16 mouse cellular contexts compared by ENCODE assay signal in genomic region chr6:72758239-72759017, GRCm38 (mm10). TPM values are rescaled to one million over a fixed set of nuclear protein-coding genes. Genes with fewer than 3 reads are reported as not detected.
DNase-seq lines count a peak whose midpoint lies in the region; ATAC-seq and TF ChIP-seq lines count a peak whose summit lies in the region.
"Had no signal": no experiment of that assay in that cellular context is flagged by ENCODE, and none has a peak within 500 bp of the region (broad histone marks: within the 10 kb centered on the region; RNA-seq: fewer than 3 reads in every experiment).

No protein-coding gene starts in this region.

- no peak for TF ChIP-seq POLR2A in kidney, adult 2 months (IDR thresholded peaks at IDR 0.05; ENCODE audit: low read depth, low read length)

- peak; percentile 13 for DNase-seq in adrenal gland, postnatal 14 days
- DNase-seq in adrenal gland, postnatal 10 days = no peak
- DNase-seq in kidney, adult 2 months = peak; percentile 56
- no peak for DNase-seq in kidney, adult 18-20 months
- DNase-seq in midbrain, embryonic 14.5 days = no peak
- no peak for DNase-seq in layer of hippocampus, adult 8-10 months (ENCODE audit: low spot score in 2 of 2)
- DNase-seq in cerebellum, adult 11 months = no peak
- DNase-seq: cerebellum, adult 9-11 months; spleen, adult 18-20 months; thymus, postnatal 14 days had no signal

- no peaks in the 10 kb centered on the region for H3K36me3 ChIP-seq in kidney, adult 2 months (ENCODE audit: control insufficient read depth, insufficient read depth, low read length)
- H3K36me3 ChIP-seq in midbrain, embryonic 12.5 days = no peaks in the 10 kb centered on the region
- no peaks in the 10 kb centered on the region for H3K36me3 ChIP-seq in midbrain, embryonic 14.5 days (ENCODE audit: control insufficient read depth, insufficient read depth, low read length)
- H3K36me3 ChIP-seq: hindbrain, embryonic 12.5 days; limb, embryonic 13.5 days had no signal

- no peak overlapping the region for H3K4me2 ChIP-seq in midbrain, embryonic 12.5 days (replicated peaks)
- H3K4me2 ChIP-seq in midbrain, embryonic 14.5 days (ENCODE audit: low read length) = no peak overlapping the region
- H3K4me2 ChIP-seq: hindbrain, embryonic 12.5 days; limb, embryonic 13.5 days had no signal

- TF ChIP-seq CTCF in kidney, adult 2 months (conservative IDR thresholded peaks at IDR 0.05; ENCODE audit: insufficient read depth, insufficient read length, low read depth, low read length) = peak; percentile 29; the same call in 1 of the 2 replicates

- no peaks in the 10 kb centered on the region for H3K27me3 ChIP-seq in kidney, adult 2 months (replicated peaks; ENCODE audit: control insufficient read depth, insufficient read depth, low read length)
- H3K27me3 ChIP-seq in midbrain, embryonic 12.5 days = no peaks in the 10 kb centered on the region
- H3K27me3 ChIP-seq in midbrain, embryonic 14.5 days (ENCODE audit: control insufficient read depth, insufficient read depth, low read length) = no peaks in the 10 kb centered on the region
- H3K27me3 ChIP-seq: hindbrain, embryonic 12.5 days; limb, embryonic 13.5 days had no signal

- H3K9ac ChIP-seq in midbrain, embryonic 12.5 days (replicated peaks) = no peak overlapping the region
- H3K9ac ChIP-seq in midbrain, embryonic 14.5 days (replicated peaks; ENCODE audit: low read length) = no peak overlapping the region
- H3K9ac ChIP-seq: hindbrain, embryonic 12.5 days; limb, embryonic 13.5 days had no signal

- no peaks in the 10 kb centered on the region for H3K4me1 ChIP-seq in kidney, adult 2 months (ENCODE audit: control insufficient read depth, insufficient read depth, low read length)
- H3K4me1 ChIP-seq in midbrain, embryonic 12.5 days = peaks cover 42% of the 10 kb centered on the region
- H3K4me1 ChIP-seq in midbrain, embryonic 14.5 days (ENCODE audit: control insufficient read depth, insufficient read depth, low read length) = peaks cover 12% of the 10 kb centered on the region; the same call in 1 of the 2 replicates

- H3K27ac ChIP-seq in kidney, adult 2 months (ENCODE audit: insufficient read depth, low read depth, low read length) = no peak overlapping the region
- H3K27ac ChIP-seq in midbrain, embryonic 12.5 days (replicated peaks) = 0 out of 2 replicates have a peak overlapping the region, but pooled peaks have one; percentile 22
- H3K27ac ChIP-seq in midbrain, embryonic 14.5 days (replicated peaks; ENCODE audit: low read depth, low read length) = no peak overlapping the region
- H3K27ac ChIP-seq: embryonic facial prominence, embryonic 10.5 days; heart, embryonic 10.5 days; hindbrain, embryonic 12.5 days; limb, embryonic 13.5 days had no signal

- 63% methylated on average over 10 of the region's 10 CpGs for WGBS in kidney, adult 2 months
- 34% methylated on average over 10 of the region's 10 CpGs for WGBS in midbrain, embryonic 12.5 days
- 36% methylated on average over 10 of the region's 10 CpGs for WGBS in midbrain, embryonic 14.5 days

- no peaks in the 10 kb centered on the region for H3K9me3 ChIP-seq in midbrain, embryonic 12.5 days
- H3K9me3 ChIP-seq in midbrain, embryonic 14.5 days (ENCODE audit: control insufficient read depth, low read length) = no peaks in the 10 kb centered on the region
- H3K9me3 ChIP-seq: embryonic facial prominence, embryonic 10.5 days; heart, embryonic 10.5 days; hindbrain, embryonic 12.5 days; limb, embryonic 13.5 days had no signal

- no peak overlapping the region for H3K4me3 ChIP-seq in kidney, adult 2 months (ENCODE audit: insufficient read depth, low read depth, low read length)
- H3K4me3 ChIP-seq in midbrain, embryonic 12.5 days = no peak overlapping the region
- H3K4me3 ChIP-seq in midbrain, embryonic 14.5 days (replicated peaks; ENCODE audit: low read depth, low read length) = no peak overlapping the region
- H3K4me3 ChIP-seq: embryonic facial prominence, embryonic 10.5 days; heart, embryonic 10.5 days; hindbrain, embryonic 12.5 days; limb, embryonic 13.5 days; megakaryocyte, embryonic 14.5 days had no signal

- no peak for ATAC-seq in midbrain, embryonic 12.5 days (ENCODE audit: low FRiP score, low read depth)
- no peak for ATAC-seq in midbrain, embryonic 14.5 days (ENCODE audit: low FRiP score, low TSS enrichment)

RNA-seq across cellular contexts. Expression of gene Tcf7l1, which starts 30.6 kb away (rescaled TPM):
- total RNA-seq in adrenal gland, postnatal 14 days (2021) = 18.2 and 21.4 TPM in 2 replicates
- total RNA-seq in adrenal gland, postnatal 10 days (2021) = 10 to 100 TPM; 19.6 to 20.1 TPM
- polyA plus RNA-seq in kidney, adult 2 months (2012; rRNA removed) = 13.2 and 16.3 TPM in 2 replicates
- 18.2 and 21.7 TPM in 2 replicates for polyA plus RNA-seq in midbrain, embryonic 12.5 days (2016; fragmentation: Nextera tagmentation; extraction: Ambion mirVana)
- 4.1 and 7.8 TPM in 2 replicates for polyA plus RNA-seq in midbrain, embryonic 14.5 days (2014; fragmentation: Nextera tagmentation; extraction: Ambion mirVana)
- total RNA-seq in layer of hippocampus, adult 8-10 months (2022) = 1 to 10 TPM; 1.7 to 4.4 (median 3.8) TPM

Comparison
In these comparisons a context has a peak if more than half of its experiments do, and no peak if none do; other contexts are left out.
1. DNase-seq: peak in adrenal gland, postnatal 14 days (single experiment) and kidney, adult 2 months (single experiment); none in adrenal gland, postnatal 10 days (single experiment), kidney, adult 18-20 months (single experiment), midbrain, embryonic 14.5 days (single experiment), layer of hippocampus, adult 8-10 months (0 of 2) and cerebellum, adult 11 months (single experiment).